Mouse (Mus musculus): ENCODE measurements around the gene F12.

The F12 gene

DNA sequence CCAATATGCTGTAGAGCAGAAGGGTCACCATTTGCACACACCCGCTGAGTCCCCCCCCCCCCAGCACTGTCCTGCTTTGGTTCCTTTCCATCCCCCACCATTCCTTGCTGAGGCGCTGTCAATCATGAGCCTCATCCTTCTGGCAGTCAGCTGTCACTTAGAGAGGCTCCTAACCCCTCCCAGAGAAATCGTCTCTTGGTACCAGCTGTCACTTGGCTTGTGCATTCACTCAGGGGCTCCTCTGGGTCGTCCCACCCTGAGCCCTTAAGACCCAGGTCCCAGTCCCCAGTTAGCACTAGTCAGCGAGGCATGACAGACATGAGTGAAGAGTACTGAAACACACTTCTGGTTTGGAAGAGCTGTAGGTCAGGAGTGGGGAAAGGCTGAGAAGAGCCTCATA is 54.9 kb downstream of the F12 start:
- DNase-seq (ENCODE audit: extremely low spot score), result no peak

DNA sequence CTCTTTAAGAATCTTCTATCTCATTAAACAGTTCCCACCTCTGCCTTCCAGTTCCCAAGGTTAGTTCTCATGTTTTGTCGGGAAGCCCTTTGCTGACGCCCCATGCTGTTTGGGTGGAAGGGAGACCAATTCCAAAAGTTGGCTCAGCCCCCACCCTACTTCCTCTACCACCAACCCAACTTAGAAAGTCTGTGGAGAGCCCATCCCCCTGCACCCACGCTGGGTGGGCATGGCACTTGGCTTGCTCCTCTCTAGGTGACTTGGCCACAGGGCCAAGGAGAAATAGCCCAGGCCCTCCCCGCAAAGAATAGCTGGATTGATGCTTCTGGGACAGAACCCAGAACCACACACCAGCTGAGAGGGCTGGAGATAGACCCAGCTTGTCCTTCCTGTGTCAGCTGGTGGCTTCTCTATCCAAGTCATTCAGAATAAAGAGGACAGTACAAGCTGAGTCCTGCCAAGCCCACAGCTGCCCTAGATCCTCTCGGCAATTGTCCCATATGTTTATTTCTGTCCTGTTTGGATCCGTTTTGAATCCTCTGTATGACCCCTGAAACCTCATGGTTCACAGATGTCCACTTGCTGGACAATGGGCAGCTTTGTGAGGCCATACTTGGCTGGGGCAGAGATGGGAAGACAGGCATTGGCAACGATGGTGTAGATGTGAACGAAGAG is 55.4 kb downstream of the F12 start:
- no peak for DNase-seq (ENCODE audit: extremely low spot score)

DNA sequence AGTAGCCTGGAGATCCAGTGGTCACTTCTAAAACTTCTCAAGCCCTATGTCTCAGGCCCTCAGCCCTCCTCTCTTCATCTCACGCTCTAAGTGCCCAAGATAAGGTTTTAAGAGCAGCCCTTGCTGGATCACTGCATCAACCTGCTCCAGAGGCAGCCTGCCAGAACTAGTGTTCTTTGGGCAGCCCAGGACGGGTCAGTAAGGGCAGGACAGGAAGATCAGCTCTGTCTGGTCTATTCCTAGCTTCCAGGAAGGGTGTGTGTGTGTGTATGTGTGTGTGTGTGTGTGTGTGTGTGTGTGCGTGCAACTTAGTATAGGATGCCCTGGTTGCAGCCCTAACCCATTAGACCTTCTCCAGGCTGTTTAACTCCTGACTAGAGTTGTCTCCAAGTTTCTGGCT is 56.4 kb downstream of the F12 start:
- DNase-seq (ENCODE audit: extremely low spot score), result no peak

GRCm38 (mm10) chr13:55369531-55370114 is 57.0 kb downstream of the F12 start, which contains the start of gene Rgs14:
TSS of gene Rgs14 (plus strand) at chr13:55369732.
- DNase-seq (ENCODE audit: extremely low spot score), result no peak

DNA sequence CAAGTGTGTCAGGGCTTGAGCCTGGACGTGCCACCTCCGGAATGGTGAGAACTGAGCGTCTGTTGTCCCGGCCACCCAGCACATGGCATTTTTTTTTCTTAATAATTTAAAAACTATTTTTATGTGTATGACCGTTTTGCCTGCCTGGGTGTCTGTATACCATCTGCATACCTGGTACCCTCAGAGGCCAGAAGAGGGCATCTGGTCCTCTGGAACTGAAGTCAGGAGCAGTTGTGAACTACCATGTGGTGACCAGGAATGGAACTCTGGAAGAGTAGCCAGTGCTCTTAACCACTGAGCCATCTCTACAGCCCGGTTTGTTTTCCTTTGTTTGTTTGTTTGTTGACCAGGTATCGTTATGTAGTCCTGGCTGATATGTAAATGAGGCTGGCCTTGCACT is 58.2 kb downstream of the F12 start:
- DNase-seq (ENCODE audit: extremely low spot score), result no peak
